Mouse (Mus musculus): ENCODE measurements around the gene Plcb4. TPM values are rescaled to one million over a fixed set of nuclear protein-coding genes. Genes with fewer than 3 reads are reported as not detected.

The Plcb4 gene
- polyA plus RNA-seq, 1 experiment from 2014 or later = 12.7 TPM

- H3K27ac ChIP-seq = no peak overlapping the region
- 81% methylated on average over 6 of the region's 6 CpGs for WGBS
- H3K9me3 ChIP-seq = no peaks in the 10 kb centered on the region
- no peak overlapping the region for H3K9ac ChIP-seq
- no peak for ATAC-seq
- no peak overlapping the region for H3K4me3 ChIP-seq (replicated peaks)
- no peaks in the 10 kb centered on the region for H3K36me3 ChIP-seq
- no peaks in the 10 kb centered on the region for H3K27me3 ChIP-seq (replicated peaks)
- no peaks in the 10 kb centered on the region for H3K4me1 ChIP-seq (replicated peaks)
- H3K4me2 ChIP-seq (replicated peaks) = no peak overlapping the region
Observed at GRCm38 (mm10) chr2:135937646-135938045, 278.8 kb downstream of the Plcb4 start.

- Histone ChIP-seq H3K4me3 (replicated peaks) (no peak overlapping the region), H3K4me2 (replicated peaks) (no peak overlapping the region), H3K9ac (no peak overlapping the region), H3K27ac (no peak overlapping the region), H3K4me1 (replicated peaks) (no peaks in the 10 kb centered on the region), H3K36me3 (no peaks in the 10 kb centered on the region), H3K27me3 (replicated peaks) (no peaks in the 10 kb centered on the region), H3K9me3 (no peaks in the 10 kb centered on the region)
- no peak for ATAC-seq
- 75% methylated on average over 9 of the region's 9 CpGs for WGBS
Observed at GRCm38 (mm10) chr2:135939933-135940332, 281.1 kb downstream of the Plcb4 start.

- WGBS = 64% methylated on average over 1 of the region's 1 CpGs
- H3K27ac ChIP-seq = no peak overlapping the region
Observed at GRCm38 (mm10) chr2:135947839-135948238, 289.0 kb downstream of the Plcb4 start.

GRCm38 (mm10) chr2:135954760-135955548 lies 296.1 kb downstream of the Plcb4 start:
- Histone ChIP-seq H3K27me3 (replicated peaks) (0 out of 2 replicates have a peak, but pooled peaks cover 8% of the 10 kb centered on the region), H3K9me3 (no peaks in the 10 kb centered on the region), H3K4me1 (replicated peaks) (0 out of 2 replicates have a peak, but pooled peaks cover 2% of the 10 kb centered on the region), H3K9ac (no peak overlapping the region), H3K4me3 (replicated peaks) (no peak overlapping the region), H3K4me2 (replicated peaks) (no peak overlapping the region), H3K36me3 (no peaks in the 10 kb centered on the region), H3K27ac (no peak overlapping the region)
- 49% methylated on average over 13 of the region's 13 CpGs for WGBS
- ATAC-seq = peak; percentile 41; the same call in 1 of the 2 replicates

More at GRCm38 (mm10) chr2:135947839-135948238, 289.0 kb downstream of the Plcb4 start:
- ATAC-seq = no peak
- Histone ChIP-seq H3K4me2 (replicated peaks) (no peak overlapping the region), H3K36me3 (no peaks in the 10 kb centered on the region), H3K4me3 (replicated peaks) (no peak overlapping the region), H3K4me1 (replicated peaks) (no peaks in the 10 kb centered on the region), H3K9me3 (no peaks in the 10 kb centered on the region), H3K9ac (no peak overlapping the region), H3K27me3 (replicated peaks) (no peaks in the 10 kb centered on the region)

- no peak for ATAC-seq
- Histone ChIP-seq H3K9me3 (no peaks in the 10 kb centered on the region), H3K36me3 (no peaks in the 10 kb centered on the region), H3K4me2 (replicated peaks) (no peak overlapping the region), H3K27ac (no peak overlapping the region), H3K4me3 (replicated peaks) (no peak overlapping the region), H3K9ac (no peak overlapping the region), H3K27me3 (replicated peaks) (0 out of 2 replicates have a peak, but pooled peaks cover 8% of the 10 kb centered on the region), H3K4me1 (replicated peaks) (0 out of 2 replicates have a peak, but pooled peaks cover 2% of the 10 kb centered on the region)
- 88% methylated on average over 8 of the region's 8 CpGs for whole genome bisulfite sequencing
Observed at GRCm38 (mm10) chr2:135955796-135956195, 297.0 kb downstream of the Plcb4 start.

- ATAC-seq = peak; percentile 77
- Histone ChIP-seq H3K36me3 (no peaks in the 10 kb centered on the region), H3K4me3 (replicated peaks) (no peak overlapping the region), H3K4me1 (replicated peaks) (0 out of 2 replicates have a peak, but pooled peaks cover 2% of the 10 kb centered on the region), H3K27me3 (replicated peaks) (0 out of 2 replicates have a peak, but pooled peaks cover 8% of the 10 kb centered on the region), H3K9me3 (no peaks in the 10 kb centered on the region), H3K4me2 (replicated peaks) (no peak overlapping the region), H3K27ac (no peak overlapping the region), H3K9ac (no peak overlapping the region)
- WGBS = 29% methylated on average over 7 of the region's 7 CpGs
Observed at GRCm38 (mm10) chr2:135957689-135958088, 298.9 kb downstream of the Plcb4 start.

GRCm38 (mm10) chr2:135958453-135958852 lies 299.6 kb downstream of the Plcb4 start:
- Histone ChIP-seq H3K27ac (no peak overlapping the region), H3K4me2 (replicated peaks) (no peak overlapping the region), H3K27me3 (replicated peaks) (0 out of 2 replicates have a peak, but pooled peaks cover 8% of the 10 kb centered on the region), H3K4me1 (replicated peaks) (0 out of 2 replicates have a peak, but pooled peaks cover 2% of the 10 kb centered on the region), H3K9me3 (no peaks in the 10 kb centered on the region), H3K36me3 (no peaks in the 10 kb centered on the region), H3K4me3 (replicated peaks) (no peak overlapping the region), H3K9ac (no peak overlapping the region)
- no peak for ATAC-seq
- WGBS = 91% methylated on average over 17 of the region's 17 CpGs

- Histone ChIP-seq H3K27ac (no peak overlapping the region), H3K4me1 (replicated peaks) (no peaks in the 10 kb centered on the region), H3K4me2 (replicated peaks) (no peak overlapping the region), H3K4me3 (replicated peaks) (no peak overlapping the region), H3K9me3 (no peaks in the 10 kb centered on the region), H3K36me3 (no peaks in the 10 kb centered on the region), H3K27me3 (replicated peaks) (no peaks in the 10 kb centered on the region), H3K9ac (no peak overlapping the region)
- 90% methylated on average over 14 of the region's 14 CpGs for WGBS
- ATAC-seq = no peak
Observed at GRCm38 (mm10) chr2:135963089-135963488, 304.3 kb downstream of the Plcb4 start.

GRCm38 (mm10) chr2:135966871-135967557 lies 308.2 kb downstream of the Plcb4 start:
- 56% methylated on average over 16 of the region's 16 CpGs for WGBS
- Histone ChIP-seq H3K27ac (no peak overlapping the region), H3K4me2 (replicated peaks) (no peak overlapping the region), H3K4me3 (replicated peaks) (no peak overlapping the region), H3K36me3 (no peaks in the 10 kb centered on the region), H3K9ac (no peak overlapping the region), H3K4me1 (replicated peaks) (no peaks in the 10 kb centered on the region), H3K9me3 (no peaks in the 10 kb centered on the region), H3K27me3 (replicated peaks) (no peaks in the 10 kb centered on the region)
- no peak for ATAC-seq

GRCm38 (mm10) chr2:135968159-135968558 lies 309.3 kb downstream of the Plcb4 start:
- H3K27ac ChIP-seq = no peak overlapping the region
- no peak overlapping the region for H3K4me2 ChIP-seq (replicated peaks)
- H3K9ac ChIP-seq = no peak overlapping the region
- H3K36me3 ChIP-seq = no peaks in the 10 kb centered on the region
- no peaks in the 10 kb centered on the region for H3K4me1 ChIP-seq (replicated peaks)
- no peak overlapping the region for H3K4me3 ChIP-seq (replicated peaks)
- H3K27me3 ChIP-seq (replicated peaks) = no peaks in the 10 kb centered on the region
- 93% methylated on average over 12 of the region's 12 CpGs for WGBS
- H3K9me3 ChIP-seq = no peaks in the 10 kb centered on the region
- no peak for ATAC-seq

GRCm38 (mm10) chr2:135970902-135971301 lies 312.1 kb downstream of the Plcb4 start:
- ATAC-seq = no peak
- no peak overlapping the region for H3K4me2 ChIP-seq (replicated peaks)
- H3K9me3 ChIP-seq = no peaks in the 10 kb centered on the region
- no peaks in the 10 kb centered on the region for H3K27me3 ChIP-seq (replicated peaks)
- no peak overlapping the region for H3K27ac ChIP-seq
- no peak overlapping the region for H3K4me3 ChIP-seq (replicated peaks)
- H3K9ac ChIP-seq = no peak overlapping the region
- 94% methylated on average over 4 of the region's 4 CpGs for WGBS
- no peaks in the 10 kb centered on the region for H3K4me1 ChIP-seq (replicated peaks)
- H3K36me3 ChIP-seq = no peaks in the 10 kb centered on the region

- WGBS = 90% methylated on average over 9 of the region's 9 CpGs
- Histone ChIP-seq H3K27me3 (replicated peaks) (no peaks in the 10 kb centered on the region), H3K27ac (no peak overlapping the region), H3K9ac (no peak overlapping the region), H3K9me3 (no peaks in the 10 kb centered on the region), H3K36me3 (no peaks in the 10 kb centered on the region), H3K4me3 (replicated peaks) (no peak overlapping the region), H3K4me1 (replicated peaks) (no peaks in the 10 kb centered on the region), H3K4me2 (replicated peaks) (no peak overlapping the region)
- ATAC-seq = no peak
Observed at GRCm38 (mm10) chr2:135975978-135976377, 317.2 kb downstream of the Plcb4 start.
